Mouse (Mus musculus): Measurements from ENCODE around the gene Srrt.
A peak's percentile ranks its signal among the peaks of the same experiment; 100 is the strongest.

Srrt gene

GRCm38 (mm10) chr5:137307071-137307912 lies at the start of gene Srrt:
Srrt (minus strand) TSS chr5:137307674.
- DNase-seq (ENCODE audit: low spot score), result peak; percentile 91

GRCm38 (mm10) chr5:137354091-137354490 lies 46.6 kb upstream of the Srrt start:
- no peak for DNase-seq (ENCODE audit: low spot score)

GRCm38 (mm10) chr5:137352011-137352975 lies 44.8 kb upstream of the Srrt start:
- DNase-seq (ENCODE audit: low spot score), result no peak

GRCm38 (mm10) chr5:137351394-137351793 lies 43.9 kb upstream of the Srrt start:
- DNase-seq (ENCODE audit: low spot score), result no peak

GRCm38 (mm10) chr5:137351058-137351380 lies 43.5 kb upstream of the Srrt start:
- DNase-seq (ENCODE audit: low spot score), result no peak

- DNase-seq (ENCODE audit: low spot score), result no peak
These were observed 43.0 kb upstream of the Srrt start for GRCm38 (mm10) chr5:137350205-137351057.

GRCm38 (mm10) chr5:137349384-137350204 lies 42.1 kb upstream of the Srrt start, which contains the start of gene Ephb4:
Ephb4 (plus strand) TSS chr5:137350109.
- no peak for DNase-seq (ENCODE audit: low spot score)

GRCm38 (mm10) chr5:137348482-137349383 lies 41.3 kb upstream of the Srrt start:
- no peak for DNase-seq (ENCODE audit: low spot score)

- no peak for DNase-seq (ENCODE audit: low spot score)
These were observed 40.4 kb upstream of the Srrt start for GRCm38 (mm10) chr5:137347856-137348255.

GRCm38 (mm10) chr5:137346983-137347382 lies 39.5 kb upstream of the Srrt start:
- no peak for DNase-seq (ENCODE audit: low spot score)

- DNase-seq (ENCODE audit: low spot score), result no peak
These were observed 38.9 kb upstream of the Srrt start for GRCm38 (mm10) chr5:137346388-137346787.

- DNase-seq (ENCODE audit: low spot score), result no peak
These were observed 38.3 kb upstream of the Srrt start for GRCm38 (mm10) chr5:137345821-137346220.

GRCm38 (mm10) chr5:137343869-137344268 lies 36.4 kb upstream of the Srrt start:
- DNase-seq (ENCODE audit: low spot score), result no peak

GRCm38 (mm10) chr5:137343412-137343811 lies 35.9 kb upstream of the Srrt start:
- no peak for DNase-seq (ENCODE audit: low spot score)

GRCm38 (mm10) chr5:137342407-137343012 lies 35.0 kb upstream of the Srrt start:
- no peak for DNase-seq (ENCODE audit: low spot score)

- DNase-seq (ENCODE audit: low spot score), result no peak
These were observed 32.7 kb upstream of the Srrt start for GRCm38 (mm10) chr5:137340222-137340621.

- no peak for DNase-seq (ENCODE audit: low spot score)
These were observed 32.0 kb upstream of the Srrt start for GRCm38 (mm10) chr5:137339290-137339979.

GRCm38 (mm10) chr5:137338663-137339289 lies 31.3 kb upstream of the Srrt start:
- no peak for DNase-seq (ENCODE audit: low spot score)
